Mouse (Mus musculus) lung, postnatal 25 days (tissue): ENCODE results near the gene Fcer2a.
A peak's percentile ranks its signal among the peaks of the same experiment; 100 is the strongest.

Source experiments
- DNase-seq: peaks from one replicate; pipeline ENCODE4 v3.0.0; 2022; ENCODE audit warnings: low spot score

Fcer2a gene

GRCm38 (mm10) chr8:3694121-3694520, at the start of gene Fcer2a:
Gene Fcer2a (minus strand): TSS chr8:3694175.
- DNase-seq = peak; percentile 37

- no peak for DNase-seq
Observed at GRCm38 (mm10) chr8:3736947-3737346, 43.0 kb upstream of the Fcer2a start.

GRCm38 (mm10) chr8:3735599-3735998, 41.6 kb upstream of the Fcer2a start:
- DNase-seq = no peak

- DNase-seq = no peak
Observed at GRCm38 (mm10) chr8:3734084-3734483, 40.1 kb upstream of the Fcer2a start.

- no peak for DNase-seq
Observed at GRCm38 (mm10) chr8:3721041-3721440, 27.1 kb upstream of the Fcer2a start.

GRCm38 (mm10) chr8:3720551-3720950, 26.6 kb upstream of the Fcer2a start, which contains the start of gene Clec4g:
Gene Clec4g (minus strand): TSS chr8:3720651.
- DNase-seq = no peak

- peak; percentile 69 for DNase-seq
Observed at GRCm38 (mm10) chr8:3718559-3718958, 24.6 kb upstream of the Fcer2a start.

GRCm38 (mm10) chr8:3717321-3717954, 23.5 kb upstream of the Fcer2a start:
- DNase-seq = no peak

GRCm38 (mm10) chr8:3711646-3712045, 17.7 kb upstream of the Fcer2a start:
- peak; percentile 38 for DNase-seq

GRCm38 (mm10) chr8:3710312-3710711, 16.3 kb upstream of the Fcer2a start:
- no peak for DNase-seq

GRCm38 (mm10) chr8:3707611-3708010, 13.6 kb upstream of the Fcer2a start:
- no peak for DNase-seq

GRCm38 (mm10) chr8:3705711-3706110, 11.7 kb upstream of the Fcer2a start:
- DNase-seq = no peak

- no peak for DNase-seq
Observed at GRCm38 (mm10) chr8:3701491-3701890, 7.5 kb upstream of the Fcer2a start.

- no peak for DNase-seq
Observed at GRCm38 (mm10) chr8:3690774-3691173, 3.2 kb downstream of the Fcer2a start.

- no peak for DNase-seq
Observed at GRCm38 (mm10) chr8:3687537-3687936, 6.4 kb downstream of the Fcer2a start.

- no peak for DNase-seq
Observed at GRCm38 (mm10) chr8:3685422-3685821, 8.6 kb downstream of the Fcer2a start.

- DNase-seq = no peak
Observed at GRCm38 (mm10) chr8:3684530-3684929, 9.4 kb downstream of the Fcer2a start.

- no peak for DNase-seq
Observed at GRCm38 (mm10) chr8:3683408-3684176, 10.4 kb downstream of the Fcer2a start.

- DNase-seq = no peak
Observed at GRCm38 (mm10) chr8:3682435-3682834, 11.5 kb downstream of the Fcer2a start.

GRCm38 (mm10) chr8:3679656-3680055, 14.3 kb downstream of the Fcer2a start:
- DNase-seq = no peak

- DNase-seq = no peak
Observed at GRCm38 (mm10) chr8:3679236-3679635, 14.7 kb downstream of the Fcer2a start.

- no peak for DNase-seq
Observed at GRCm38 (mm10) chr8:3678831-3679230, 15.1 kb downstream of the Fcer2a start.

GRCm38 (mm10) chr8:3676993-3677579, 16.9 kb downstream of the Fcer2a start:
- DNase-seq = no peak
